Mouse (Mus musculus) adipose tissue, adult 10 weeks (tissue): ENCODE data around the gene Nlrp9b. TPM values are rescaled to one million over a fixed set of nuclear protein-coding genes. Genes with fewer than 3 reads are reported as not detected.

ENCODE experiments used
- polyA plus RNA-seq: library from polyadenylated mRNA; stranded (reverse); fragments of 350-450 nt; fragmentation: Illumina TruSeq; extraction: RNeasy Lipid Tissue Mini Kit (QIAGEN cat#74804); gene quantifications from one replicate; pipeline ENCODE4 v1.2.3, GENCODE M21; 2014; ENCODE audit warnings: low read depth, low replicate concordance

The Nlrp9b gene
- 2.6 TPM for polyA plus RNA-seq

DNA sequence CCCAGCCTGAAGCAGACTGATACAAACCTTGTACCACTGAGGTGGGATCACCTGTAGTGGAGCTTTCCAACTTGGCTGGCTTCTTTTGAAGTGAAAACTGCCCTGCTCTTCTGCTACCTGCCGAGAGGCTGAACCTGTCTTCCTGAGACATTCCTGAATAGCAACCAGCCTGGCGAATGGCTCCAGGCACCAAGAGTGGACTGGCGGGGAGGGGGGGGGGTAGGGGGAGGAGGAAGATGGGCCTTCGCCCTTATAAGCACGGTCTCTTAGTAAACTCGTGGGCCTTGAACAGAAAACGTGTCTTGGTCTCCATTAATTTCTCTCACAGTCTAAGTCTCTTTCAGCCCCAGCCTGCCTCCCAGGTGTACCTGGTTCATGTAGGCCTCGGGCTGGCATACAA lies at the start of gene Nlrp9b:
Gene Nlrp9b, plus strand, starts transcription at position 301 of the 400 bp plus-strand sequence.

GRCm38 (mm10) chr7:19950589-19950988 lies 40.7 kb upstream of the Nlrp9b start, which contains the start of gene Igsf23:
Gene Igsf23, minus strand, starts transcription at chr7:19950756.

DNA sequence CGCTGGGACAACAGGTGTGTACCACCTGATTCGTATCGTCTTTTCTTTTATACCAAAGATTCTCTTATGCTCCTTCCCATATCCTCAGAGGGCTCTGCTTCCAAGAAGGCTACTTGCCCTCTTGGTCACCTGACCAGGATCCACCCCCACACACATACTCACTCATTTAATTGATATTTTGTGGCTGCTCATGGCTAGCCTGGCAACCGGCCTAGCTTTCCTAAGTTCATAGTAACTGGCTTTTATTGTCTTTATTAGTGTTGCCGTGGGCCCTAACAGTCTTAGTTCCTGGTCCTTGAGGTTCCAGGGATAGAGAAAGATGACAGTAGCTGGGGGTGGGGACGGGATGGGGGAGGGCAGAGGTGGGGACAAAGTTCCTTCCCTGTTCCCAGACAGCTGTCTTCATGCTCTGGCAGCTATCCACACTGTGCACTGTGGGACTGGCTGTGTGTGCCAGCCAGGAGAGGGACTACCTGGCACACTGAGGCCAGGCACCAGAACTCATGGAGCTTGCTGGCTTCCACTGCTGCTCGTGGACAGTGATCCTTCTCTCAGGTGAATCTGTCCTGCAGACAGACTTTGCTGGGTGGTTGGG lies 26.2 kb upstream of the Nlrp9b start, which contains the start of gene Ceacam20:
Gene Ceacam20, plus strand, starts transcription at position 428 of the 595 bp plus-strand sequence.

DNA sequence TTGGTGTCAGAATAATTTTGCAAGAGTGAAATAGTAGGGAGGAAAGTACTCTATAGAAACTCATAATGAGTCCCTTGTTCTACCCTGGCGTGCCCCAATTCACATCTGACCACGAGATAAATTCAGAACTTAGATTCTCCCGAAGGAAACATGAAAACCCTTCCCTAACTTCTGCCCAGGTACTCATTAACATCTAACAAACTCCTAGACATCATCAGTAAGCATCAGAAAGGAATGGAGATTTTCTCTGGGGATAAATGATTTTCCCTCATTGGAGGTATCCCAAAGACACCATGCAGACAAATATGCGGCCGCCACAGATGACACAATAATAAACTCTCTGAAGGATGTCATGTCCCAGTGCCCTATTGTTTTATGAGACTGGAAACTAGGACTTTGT lies 108.1 kb downstream of the Nlrp9b start, which contains the start of gene Vmn1r91:
Gene Vmn1r91, plus strand, starts transcription at position 301 of the 400 bp plus-strand sequence.

GRCm38 (mm10) chr7:20122479-20122878 lies 131.2 kb downstream of the Nlrp9b start, which contains the start of gene Gm16442:
Gene Gm16442, minus strand, starts transcription at chr7:20122579.

Other genes with a start within 250 kb of the Nlrp9b start
- gene Nectin2, start 241.0 kb upstream of the Nlrp9b start, polyA plus RNA-seq: 27.4 TPM
- 75.8 TPM for gene Bcam, start 220.4 kb upstream of the Nlrp9b start, polyA plus RNA-seq
- gene Cblc, start 194.7 kb upstream of the Nlrp9b start, polyA plus RNA-seq: 16.0 TPM
- 7.0 TPM for gene Bcl3, start 168.7 kb upstream of the Nlrp9b start, polyA plus RNA-seq
- not detected for gene Gm19345, start 139.5 kb upstream of the Nlrp9b start, polyA plus RNA-seq
- not detected for gene Ceacam16, start 130.2 kb upstream of the Nlrp9b start, polyA plus RNA-seq
- 0.22 TPM for gene Ceacam19, start 103.5 kb upstream of the Nlrp9b start, polyA plus RNA-seq
- 20.5 TPM for gene Pvr, start 70.3 kb upstream of the Nlrp9b start, polyA plus RNA-seq
- not detected for gene Igsf23, start 40.7 kb upstream of the Nlrp9b start, polyA plus RNA-seq
- gene Ceacam20, start 26.1 kb upstream of the Nlrp9b start, polyA plus RNA-seq: 0.24 TPM
- not detected for gene Vmn1r91, start 108.2 kb downstream of the Nlrp9b start, polyA plus RNA-seq
- not detected for gene Gm16442, start 131.1 kb downstream of the Nlrp9b start, polyA plus RNA-seq
- not detected for gene Vmn1r93, start 147.6 kb downstream of the Nlrp9b start, polyA plus RNA-seq
- not detected for gene Vmn1r94, start 176.9 kb downstream of the Nlrp9b start, polyA plus RNA-seq
- not detected for gene Vmn1r95, start 202.2 kb downstream of the Nlrp9b start, polyA plus RNA-seq
- not detected for gene Gm6164, start 214.1 kb downstream of the Nlrp9b start, polyA plus RNA-seq
- not detected for gene Gm4498, start 242.4 kb downstream of the Nlrp9b start, polyA plus RNA-seq